Mouse (Mus musculus) lung, embryonic 15.5 days (tissue): ENCODE measurements at regions not wholly inside any gene's neighbourhood (a gene's known extent, or its start where the extent isn't known, plus 50 kb on each side); places are given as distances from the start of the nearest gene placed in this dataset.
"Not testable (repeated sequence)": the region's sequence is repeated elsewhere in the genome, so short reads cannot be mapped to it uniquely, and the experiment has no call there.

Experiments used
- ATAC-seq: fragments of 200-750 bp; cut with Nextera tagmentation; 2 replicates; pipeline ENCODE4 v1.8.0; 2017; ENCODE audit warnings: moderate number of reproducible peaks, borderline replicate concordance; ENCODE audit not compliant: low FRiP score, low TSS enrichment; ENCODE audit errors: extremely low read depth
- H3K27ac ChIP-seq: fragments of 300-500 bp; sonication (generic); 2 replicates; pipeline ENCODE4 v1.5.1; 2015; ENCODE audit warnings: moderate library complexity, mild to moderate bottlenecking, inconsistent platforms
- H3K27me3 ChIP-seq: fragments of 300-500 bp; sonication (generic); 2 replicates; pipeline ENCODE4 v1.6.1; 2015; ENCODE audit warnings: inconsistent platforms
- H3K36me3 ChIP-seq: fragments of 300-500 bp; sonication (generic); 2 replicates; pipeline ENCODE4 v1.6.1; 2015; ENCODE audit warnings: inconsistent platforms
- H3K4me1 ChIP-seq: fragments of 300-500 bp; sonication (generic); 2 replicates; pipeline ENCODE4 v1.6.1; 2015; ENCODE audit warnings: inconsistent platforms
- H3K4me2 ChIP-seq: fragments of 300-500 bp; sonication (generic); 2 replicates; pipeline ENCODE4 v1.6.1; 2015; ENCODE audit warnings: inconsistent platforms, mild to moderate bottlenecking, moderate library complexity
- H3K4me3 ChIP-seq: fragments of 300-500 bp; sonication (generic); 2 replicates; pipeline ENCODE4 v1.5.1; 2015; ENCODE audit warnings: mild to moderate bottlenecking, inconsistent platforms
- H3K9ac ChIP-seq: fragments of 300-500 bp; sonication (generic); 2 replicates; pipeline ENCODE4 v1.6.1; 2015; ENCODE audit warnings: inconsistent platforms
- H3K9me3 ChIP-seq: fragments of 300-500 bp; sonication (generic); 2 replicates; pipeline ENCODE4 v1.6.1; 2016; ENCODE audit warnings: inconsistent platforms
- WGBS: fragments of 180-500 bp; shearing (Covaris S2); methylation state at CpG from one replicate; pipeline ENCODE4 v1.1.7; 2015; 5-methylcytosine and 5-hydroxymethylcytosine counted together

DNA sequence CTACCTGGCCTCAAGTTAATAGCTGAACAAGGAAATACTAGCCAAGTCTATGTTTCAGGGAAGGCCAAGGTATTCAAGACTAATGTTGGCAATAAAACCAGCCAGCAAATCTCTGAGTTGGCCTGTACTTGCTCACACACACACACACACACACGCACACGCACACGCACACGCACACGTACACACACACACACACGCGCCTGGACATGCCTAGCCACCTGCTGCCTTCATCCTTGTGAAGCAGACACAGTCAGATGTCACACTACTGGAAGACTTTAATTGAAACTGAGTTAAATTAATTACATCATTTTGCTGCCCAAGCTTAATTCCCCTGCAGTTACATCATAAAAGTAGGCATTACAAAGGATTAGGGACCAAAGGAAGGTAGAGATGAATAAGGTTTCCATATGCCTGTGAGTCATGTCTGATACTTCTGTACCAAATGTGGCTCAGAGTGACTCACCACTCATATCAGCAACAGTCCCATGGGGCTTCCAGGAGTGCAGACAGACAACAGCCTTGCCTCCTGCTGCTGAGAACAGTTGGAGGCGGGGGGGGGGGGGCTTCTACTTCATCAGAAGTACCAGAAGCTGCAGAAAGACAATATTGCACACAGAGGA, 141.7 kb upstream of the Rgma start:
- no peaks in the 10 kb centered on the region for H3K4me1 ChIP-seq
- no peaks in the 10 kb centered on the region for H3K27me3 ChIP-seq
- no peak overlapping the region for H3K9ac ChIP-seq
- H3K36me3 ChIP-seq, result no peaks in the 10 kb centered on the region
- H3K27ac ChIP-seq, result no peak overlapping the region
- H3K9me3 ChIP-seq, result no peaks in the 10 kb centered on the region
- no peak overlapping the region for H3K4me2 ChIP-seq
- H3K4me3 ChIP-seq, result no peak overlapping the region
- WGBS, result 82% methylated on average over 8 of the region's 8 CpGs
- ATAC-seq, result no peak

- Histone ChIP-seq H3K4me2 (no peak overlapping the region), H3K9me3 (no peaks in the 10 kb centered on the region), H3K9ac (no peak overlapping the region), H3K4me3 (no peak overlapping the region), H3K36me3 (no peaks in the 10 kb centered on the region), H3K27ac (no peak overlapping the region), H3K4me1 (no peaks in the 10 kb centered on the region), H3K27me3 (no peaks in the 10 kb centered on the region)
- ATAC-seq, result no peak
- WGBS, result 14% methylated on average over 4 of the region's 4 CpGs
Observed at GRCm38 (mm10) chr7:73238486-73238885, 136.8 kb upstream of the Rgma start.

DNA sequence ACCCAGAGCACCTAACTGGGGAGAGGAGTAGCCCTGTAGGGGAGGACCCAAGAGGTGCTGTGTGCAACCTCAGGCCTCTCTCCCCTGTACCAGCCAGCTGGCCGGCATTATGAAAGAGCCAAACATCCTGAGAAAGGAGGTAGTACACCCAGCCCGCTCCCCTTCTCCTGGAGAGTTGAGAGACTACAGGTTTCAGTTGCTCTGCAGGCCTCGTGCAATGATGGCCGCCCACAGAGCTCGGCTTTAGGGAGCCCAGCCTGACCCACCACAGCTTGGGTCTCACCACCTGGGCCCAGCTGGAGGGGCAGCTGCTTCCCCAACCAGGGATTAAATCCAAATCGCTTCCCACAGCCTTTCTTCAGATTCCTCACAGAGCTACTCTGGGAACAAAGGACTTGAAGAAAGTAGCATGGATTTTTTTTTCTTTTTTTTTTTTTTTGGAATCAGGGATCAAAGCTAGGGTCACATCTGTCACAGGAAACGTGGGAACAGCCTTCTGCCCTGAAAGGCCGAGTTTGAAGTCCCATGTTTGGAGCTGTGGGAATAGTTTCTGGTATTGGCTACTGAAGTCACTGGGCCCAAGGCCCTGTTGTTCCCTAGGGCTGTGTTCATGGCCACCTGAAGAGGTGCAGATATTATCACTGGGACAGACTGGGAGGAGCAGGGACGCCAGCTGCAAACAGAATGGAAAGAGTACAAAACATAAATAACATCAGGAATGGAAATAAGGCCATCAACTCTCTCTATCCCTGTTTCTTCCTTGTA, 131.5 kb upstream of the Rgma start:
- ATAC-seq, result no peak
- H3K4me2 ChIP-seq, result no peak overlapping the region

DNA sequence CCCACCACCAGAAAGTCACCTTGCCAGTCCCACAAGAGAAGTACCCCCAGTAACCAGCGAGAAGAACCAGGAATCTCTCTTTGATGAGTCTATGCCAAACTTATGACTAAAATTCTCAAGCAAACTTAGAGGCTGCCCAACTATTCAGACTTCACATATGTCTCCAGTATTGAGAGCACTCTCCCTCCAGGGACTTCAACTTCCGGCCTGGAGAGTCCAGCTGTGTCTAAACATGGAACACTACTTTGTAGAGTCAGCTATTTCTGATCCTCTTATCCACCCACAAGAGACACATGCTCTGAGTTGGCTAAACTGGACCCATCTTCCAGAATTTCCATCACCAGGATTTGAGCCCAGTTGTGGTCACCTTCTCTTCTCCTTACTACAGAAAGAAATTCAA, 129.9 kb upstream of the Rgma start:
- Histone ChIP-seq H3K27ac (no peak overlapping the region), H3K36me3 (no peaks in the 10 kb centered on the region), H3K4me1 (no peaks in the 10 kb centered on the region), H3K4me2 (no peak overlapping the region), H3K9ac (no peak overlapping the region), H3K9me3 (no peaks in the 10 kb centered on the region), H3K27me3 (no peaks in the 10 kb centered on the region), H3K4me3 (no peak overlapping the region)
- no peak for ATAC-seq
- 74% methylated on average over 2 of the region's 2 CpGs for WGBS

More for the DNA sequence above, 131.5 kb upstream of the Rgma start:
- Histone ChIP-seq H3K9me3 (no peaks in the 10 kb centered on the region), H3K36me3 (no peaks in the 10 kb centered on the region), H3K27ac (no peak overlapping the region), H3K9ac (no peak overlapping the region), H3K4me1 (no peaks in the 10 kb centered on the region), H3K27me3 (no peaks in the 10 kb centered on the region), H3K4me3 (no peak overlapping the region)
- 55% methylated on average over 9 of the region's 9 CpGs for WGBS

GRCm38 (mm10) chr7:73250593-73250992, 124.7 kb upstream of the Rgma start:
- WGBS, result 68% methylated on average over 8 of the region's 8 CpGs
- Histone ChIP-seq H3K27me3 (no peaks in the 10 kb centered on the region), H3K4me3 (no peak overlapping the region), H3K27ac (no peak overlapping the region), H3K36me3 (no peaks in the 10 kb centered on the region), H3K4me1 (no peaks in the 10 kb centered on the region), H3K4me2 (no peak overlapping the region), H3K9ac (no peak overlapping the region), H3K9me3 (no peaks in the 10 kb centered on the region)
- no peak for ATAC-seq

DNA sequence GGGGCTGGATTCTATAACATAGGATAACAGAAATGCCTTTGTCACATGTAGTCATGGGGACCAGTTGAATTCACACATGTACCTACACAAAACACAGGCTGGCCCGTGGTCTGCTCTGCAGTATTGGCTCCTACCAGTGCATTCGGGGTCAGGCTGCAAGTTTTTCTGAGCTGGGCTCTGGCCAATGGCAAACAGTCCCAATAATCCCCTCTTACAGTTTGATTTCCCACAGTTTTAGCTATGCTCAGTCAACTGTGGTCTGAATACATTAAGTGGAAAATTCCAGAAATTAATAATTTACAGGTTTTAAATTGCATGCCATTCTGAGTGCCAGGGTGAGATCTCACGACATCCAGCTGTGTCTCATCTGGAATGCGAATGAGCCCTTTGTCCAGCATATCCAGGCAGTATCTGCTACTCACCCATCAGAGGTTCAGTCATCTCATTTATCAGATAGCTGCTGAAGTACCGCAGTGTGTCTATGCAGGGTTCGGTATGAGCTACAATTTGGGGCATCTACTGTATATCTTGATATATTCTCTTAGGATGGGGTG, 124.0 kb upstream of the Rgma start:
- H3K9ac ChIP-seq, result no peak overlapping the region
- H3K9me3 ChIP-seq, result no peaks in the 10 kb centered on the region
- H3K4me1 ChIP-seq, result no peaks in the 10 kb centered on the region
- H3K27me3 ChIP-seq, result no peaks in the 10 kb centered on the region
- ATAC-seq, result no peak
- H3K4me3 ChIP-seq, result no peak overlapping the region
- no peaks in the 10 kb centered on the region for H3K36me3 ChIP-seq
- no peak overlapping the region for H3K4me2 ChIP-seq
- no peak overlapping the region for H3K27ac ChIP-seq
- 46% methylated on average over 6 of the region's 6 CpGs for WGBS

DNA sequence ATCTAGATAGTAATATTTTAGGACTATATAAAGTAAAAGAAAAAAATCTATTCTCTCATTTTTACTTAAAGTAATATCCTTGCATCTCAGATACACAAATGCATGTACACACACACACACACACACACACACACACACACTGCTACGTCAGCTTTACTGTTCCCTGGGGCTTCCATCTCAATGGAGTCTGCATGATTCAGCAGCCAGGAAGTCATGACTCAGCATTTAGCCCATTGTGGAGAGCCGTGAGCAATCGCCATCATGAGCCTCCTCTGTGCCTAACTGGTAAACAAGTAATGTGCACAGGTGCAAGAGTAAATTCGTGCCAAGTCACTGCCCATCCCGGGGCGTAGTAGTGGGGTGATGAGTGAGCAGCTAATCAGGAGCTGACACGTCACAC, 120.3 kb upstream of the Rgma start:
- not testable (repeated sequence) for H3K36me3 ChIP-seq, H3K4me1 ChIP-seq, H3K27me3 ChIP-seq

GRCm38 (mm10) chr7:73260140-73260539, 115.2 kb upstream of the Rgma start:
- H3K9me3 ChIP-seq, result no peaks in the 10 kb centered on the region
- no peak overlapping the region for H3K9ac ChIP-seq
- no peaks in the 10 kb centered on the region for H3K36me3 ChIP-seq
- no peaks in the 10 kb centered on the region for H3K27me3 ChIP-seq
- H3K4me3 ChIP-seq, result no peak overlapping the region
- H3K27ac ChIP-seq, result no peak overlapping the region
- peaks cover 8% of the 10 kb centered on the region; the same call in 1 of the 2 replicates for H3K4me1 ChIP-seq
- ATAC-seq, result peak; percentile 62; the same call in 1 of the 2 replicates
- 39% methylated on average over 4 of the region's 4 CpGs for WGBS
- no peak overlapping the region for H3K4me2 ChIP-seq

More for the DNA sequence above, 120.3 kb upstream of the Rgma start:
- not testable (repeated sequence) for H3K9ac ChIP-seq, ATAC-seq, H3K9me3 ChIP-seq, H3K4me2 ChIP-seq, H3K4me3 ChIP-seq, H3K27ac ChIP-seq
- WGBS, result 76% methylated on average over 7 of the region's 7 CpGs

- no peaks in the 10 kb centered on the region for H3K36me3 ChIP-seq
- H3K4me1 ChIP-seq, result peaks cover 8% of the 10 kb centered on the region; the same call in 1 of the 2 replicates
- H3K27ac ChIP-seq, result no peak overlapping the region
- no peaks in the 10 kb centered on the region for H3K9me3 ChIP-seq
- no peak overlapping the region for H3K4me2 ChIP-seq
- WGBS, result 49% methylated on average over 5 of the region's 5 CpGs
- H3K4me3 ChIP-seq, result no peak overlapping the region
- H3K9ac ChIP-seq, result no peak overlapping the region
- peak; percentile 46; the same call in 1 of the 2 replicates for ATAC-seq
- H3K27me3 ChIP-seq, result no peaks in the 10 kb centered on the region
Observed at GRCm38 (mm10) chr7:73261750-73262149, 113.6 kb upstream of the Rgma start.

DNA sequence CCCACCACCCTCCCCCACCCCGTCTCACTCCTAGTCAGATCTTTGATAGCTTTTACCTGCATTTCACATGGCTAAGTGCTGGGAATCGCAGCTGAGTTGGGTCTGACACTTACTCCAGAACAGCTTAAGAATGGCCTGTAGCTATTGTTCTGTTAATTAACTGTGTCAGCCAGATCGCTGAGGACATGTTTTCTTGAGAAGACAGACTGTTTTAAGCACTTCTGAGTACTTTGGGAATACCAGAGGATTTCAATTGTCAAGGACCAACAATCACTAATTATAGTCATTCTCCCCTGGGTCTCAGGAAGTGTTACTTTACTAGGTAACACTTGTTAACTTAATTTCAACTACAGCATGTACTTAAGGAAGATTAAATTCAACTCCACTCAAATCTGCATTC, 112.8 kb upstream of the Rgma start:
- Histone ChIP-seq H3K4me3 (no peak overlapping the region), H3K9ac (no peak overlapping the region), H3K9me3 (no peaks in the 10 kb centered on the region), H3K4me2 (no peak overlapping the region), H3K4me1 (peaks cover 8% of the 10 kb centered on the region; the same call in 1 of the 2 replicates), H3K27ac (no peak overlapping the region), H3K36me3 (no peaks in the 10 kb centered on the region), H3K27me3 (no peaks in the 10 kb centered on the region)
- WGBS, result 60% methylated on average over 3 of the region's 3 CpGs
- ATAC-seq, result no peak

- Histone ChIP-seq H3K27me3 (no peaks in the 10 kb centered on the region), H3K9ac (no peak overlapping the region), H3K4me1 (no peaks in the 10 kb centered on the region), H3K27ac (no peak overlapping the region), H3K4me3 (no peak overlapping the region), H3K9me3 (no peaks in the 10 kb centered on the region), H3K4me2 (no peak overlapping the region), H3K36me3 (no peaks in the 10 kb centered on the region)
- no peak for ATAC-seq
- 81% methylated on average over 3 of the region's 3 CpGs for WGBS
Observed at GRCm38 (mm10) chr7:73269626-73270025, 105.7 kb upstream of the Rgma start.

DNA sequence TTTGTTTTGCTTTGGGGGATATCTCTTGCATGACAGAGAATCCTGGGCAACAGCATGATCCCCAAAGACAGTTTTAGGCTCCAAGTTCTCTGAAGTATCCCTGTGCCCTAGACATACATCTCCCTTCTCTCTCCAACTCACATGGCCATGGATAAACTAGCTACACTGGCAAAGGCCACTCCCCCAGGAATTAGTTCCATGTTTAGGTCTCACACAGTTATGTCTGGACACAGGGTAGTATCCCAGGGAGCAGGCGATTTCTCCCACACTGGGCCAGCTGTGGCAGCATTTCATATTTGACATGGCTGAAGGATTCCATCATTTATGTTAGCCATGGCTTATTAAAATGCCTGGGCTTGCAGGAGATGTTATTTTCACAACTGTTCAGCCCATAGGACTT, 102.5 kb upstream of the Rgma start:
- H3K9me3 ChIP-seq, result no peaks in the 10 kb centered on the region
- no peak overlapping the region for H3K27ac ChIP-seq
- no peak overlapping the region for H3K9ac ChIP-seq
- no peaks in the 10 kb centered on the region for H3K4me1 ChIP-seq
- ATAC-seq, result no peak
- no peaks in the 10 kb centered on the region for H3K36me3 ChIP-seq
- H3K4me2 ChIP-seq, result no peak overlapping the region
- no peaks in the 10 kb centered on the region for H3K27me3 ChIP-seq
- H3K4me3 ChIP-seq, result no peak overlapping the region
- 78% methylated on average over 1 of the region's 1 CpGs for WGBS
